Mouse (Mus musculus) neutrophil, adult 83 days (primary cell): ENCODE measurements around the gene Rbfox2. TPM values are rescaled to one million over a fixed set of nuclear protein-coding genes. Genes with fewer than 3 reads are reported as not detected.

Experiments
- total RNA-seq, 2 experiments: library from RNA; stranded (reverse); gene quantifications; one replicate each; pipeline ENCODE4 v1.2.4; 2023

Gene Rbfox2
- under 1 TPM; 0.22 to 0.68 TPM for total RNA-seq

DNA sequence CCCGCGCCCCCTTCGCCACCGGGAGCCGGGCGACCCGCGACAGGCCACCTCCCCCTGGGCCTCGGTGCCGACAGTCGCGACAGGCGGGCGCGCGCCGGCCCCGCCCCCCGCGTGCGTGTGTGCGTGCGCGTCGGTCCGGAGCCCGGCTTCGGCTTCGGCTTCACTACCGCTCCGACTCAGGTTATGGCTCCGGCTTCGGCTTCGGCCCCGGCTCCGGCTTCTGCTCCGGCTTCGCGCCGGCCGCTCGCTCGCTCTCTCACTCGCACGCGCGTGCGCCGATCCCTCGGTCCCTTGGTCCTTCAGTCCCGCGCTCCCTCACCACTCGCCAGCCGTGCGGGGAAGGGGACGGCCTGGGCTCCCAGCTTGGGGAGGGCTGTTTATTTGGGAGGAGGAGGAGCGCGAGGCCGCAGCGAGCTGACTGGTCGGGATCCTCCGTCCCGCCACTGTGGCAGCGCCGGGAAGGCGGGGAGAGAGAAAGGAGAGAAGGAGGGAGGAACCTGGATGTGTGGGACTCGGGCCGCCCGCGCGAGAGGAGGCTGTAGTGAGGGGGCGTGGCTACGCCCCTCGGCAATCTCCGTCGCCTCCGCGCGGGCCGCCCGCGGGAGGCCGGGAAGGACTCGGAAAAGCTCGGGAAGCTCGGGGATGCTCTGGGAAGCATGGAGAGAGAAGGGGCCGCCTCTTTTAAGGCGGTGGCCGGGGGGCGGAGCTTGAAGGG is at the start of gene Rbfox2:
Gene Rbfox2, minus strand, starts transcription at position 458 of the 715 bp plus-strand sequence.

DNA sequence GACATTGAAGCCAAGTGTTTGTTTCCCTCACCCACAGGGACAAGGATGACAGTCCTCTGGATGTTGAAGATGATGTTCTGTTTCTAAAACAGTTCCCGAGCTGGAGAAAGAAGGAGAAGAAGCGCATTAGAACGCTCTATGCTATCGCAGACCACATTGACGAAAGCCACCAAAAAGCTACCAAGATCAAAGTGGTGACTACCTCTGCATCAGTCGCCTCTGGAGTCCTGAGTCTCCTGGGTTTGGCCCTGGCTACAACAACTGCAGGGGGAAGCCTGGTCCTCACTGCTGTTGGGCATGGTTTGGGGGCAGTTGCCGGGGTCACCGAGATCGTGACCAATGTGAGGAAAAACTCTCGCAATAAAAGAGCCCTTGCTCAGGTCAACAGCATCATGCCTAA is 256.2 kb downstream of the Rbfox2 start, which contains the start of gene Mb:
Gene Mb, minus strand, starts transcription at position 101 of the 400 bp plus-strand sequence.

GRCm38 (mm10) chr15:77044597-77045320 is 262.0 kb downstream of the Rbfox2 start, which contains the start of gene Apol6:
Gene Apol6 (plus strand): TSS chr15:77044729.

Other genes starting within 250 kb of the Rbfox2 start
- gene Apol7a, start 92.1 kb upstream of the Rbfox2 start, total RNA-seq: not detected
- not detected for gene Apol9a, start 104.1 kb upstream of the Rbfox2 start, total RNA-seq
- gene Apol7b, start 140.5 kb upstream of the Rbfox2 start, total RNA-seq: not detected
- gene Apol10a, start 170.0 kb upstream of the Rbfox2 start, total RNA-seq: not detected
- gene Apol11a, start 201.3 kb upstream of the Rbfox2 start, total RNA-seq: not detected
- gene Apol7c, start 226.3 kb upstream of the Rbfox2 start, total RNA-seq: not detected